Mouse (Mus musculus): Measurements from ENCODE around the gene Myo1a. TPM values are rescaled to one million over a fixed set of nuclear protein-coding genes. Genes with fewer than 3 reads are reported as not detected.

Myo1a gene
- polyA plus RNA-seq, 1 experiment: 0.35 TPM

DNA sequence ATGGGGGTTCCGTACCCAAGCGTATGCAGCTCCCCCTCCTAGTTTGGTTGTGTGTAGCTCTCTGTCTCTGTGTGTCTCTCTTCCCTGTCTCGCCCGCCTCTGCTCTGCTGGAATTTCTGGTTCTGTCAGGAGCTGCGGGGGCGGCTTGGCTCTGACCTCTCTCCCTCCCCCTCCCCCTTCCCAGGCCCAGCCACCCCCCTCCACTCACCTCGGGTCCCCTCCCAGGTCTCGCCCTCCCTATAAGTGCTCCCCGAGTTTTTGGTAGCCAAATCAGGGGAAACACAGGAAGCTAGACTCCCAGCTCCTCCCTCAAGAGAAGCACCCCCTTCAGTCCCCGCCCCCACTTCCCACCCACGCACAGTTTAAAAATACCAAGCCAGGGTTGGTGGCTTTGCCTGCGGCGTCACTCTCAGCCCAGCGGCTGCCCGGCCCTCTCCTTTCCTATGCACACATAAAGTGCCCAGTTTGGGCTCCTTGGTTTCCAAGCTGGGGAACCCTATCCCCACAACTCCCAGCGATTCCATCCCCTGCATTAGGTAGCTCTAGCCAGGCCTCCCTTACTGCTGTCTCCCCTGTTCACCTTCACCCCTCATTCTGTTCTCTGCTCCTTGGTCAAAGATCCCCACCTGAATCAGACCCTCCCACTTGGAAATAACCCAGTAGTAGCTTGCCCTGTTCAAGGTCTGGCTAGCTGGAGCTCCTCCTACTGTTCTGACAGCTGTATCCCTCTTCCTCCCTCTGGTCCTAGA, 42.9 kb upstream of the Myo1a start:
- TF ChIP-seq CEBPB (IDR thresholded peaks at IDR 0.05; ENCODE audit: insufficient read depth, poor library complexity, severe bottlenecking) (no peak), REST (IDR thresholded peaks at IDR 0.05; ENCODE audit: insufficient read depth, insufficient read length) (no peak), MYOG (IDR thresholded peaks at IDR 0.05; ENCODE audit: control insufficient read depth in 1 of 3, insufficient read depth in 1 of 3, insufficient read length in 2 of 3, low read depth in 2 of 3) (no peak), POLR2A (IDR thresholded peaks at IDR 0.05; ENCODE audit: insufficient read length, low read depth) (peak; percentile 15)
- H3K36me3 ChIP-seq (ENCODE audit: control insufficient read depth, insufficient read depth): peaks cover 20% of the 10 kb centered on the region
- no peaks in the 10 kb centered on the region for H3K27me3 ChIP-seq (ENCODE audit: control insufficient read depth, insufficient read depth, insufficient read length)

DNA sequence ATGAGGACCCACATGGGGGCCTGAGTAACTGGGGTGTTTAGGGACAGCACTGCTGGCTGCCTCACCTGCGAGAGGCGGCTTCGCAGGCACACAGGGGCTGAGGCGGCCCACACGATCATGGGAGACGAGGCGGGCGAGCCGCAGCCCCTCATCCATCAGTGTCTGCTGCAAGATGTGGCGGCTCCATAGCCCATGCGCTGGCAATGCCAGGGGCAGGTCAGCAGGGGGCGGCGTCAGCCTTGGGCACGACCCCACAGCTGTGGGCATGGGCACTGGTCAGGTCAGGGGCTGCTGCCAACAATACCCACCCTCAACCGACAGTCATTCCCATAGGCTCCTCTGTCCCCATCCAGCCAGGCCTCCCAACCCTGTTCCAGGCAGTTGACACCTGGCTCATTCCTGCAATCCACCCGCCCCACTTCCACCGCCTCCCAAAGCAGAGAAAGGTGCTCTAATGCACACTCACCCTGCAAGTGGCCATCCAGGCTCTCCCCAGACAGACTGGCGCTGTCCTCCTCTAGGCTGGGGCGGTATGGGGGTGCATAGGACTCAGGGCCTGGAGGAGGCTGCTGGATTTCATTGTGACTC, 42.2 kb upstream of the Myo1a start:
- Histone ChIP-seq H3ac (ENCODE audit: control insufficient read depth, insufficient read length) (peak overlapping the region; percentile 8), H3K4me3 (peak overlapping the region; percentile 98), H3K36me3 (ENCODE audit: control insufficient read depth, insufficient read depth) (peaks cover 20% of the 10 kb centered on the region), H3K27me3 (ENCODE audit: control insufficient read depth, insufficient read depth, insufficient read length) (no peaks in the 10 kb centered on the region), H3K79me2 (ENCODE audit: control insufficient read depth, insufficient read depth) (peaks cover 33% of the 10 kb centered on the region), H3K4me2 (ENCODE audit: low read depth) (peak overlapping the region; percentile 97)
- TF ChIP-seq MAX (IDR thresholded peaks at IDR 0.05; ENCODE audit: low read depth) (no peak), MYOD1 (IDR thresholded peaks at IDR 0.05; ENCODE audit: control insufficient read depth in 1 of 3, insufficient read length in 2 of 3, low read depth in 2 of 3) (no peak), MYOG (IDR thresholded peaks at IDR 0.05; ENCODE audit: control insufficient read depth in 1 of 3, insufficient read depth in 1 of 3, insufficient read length in 2 of 3, low read depth in 2 of 3) (peak in 1 of 3 experiments; percentile 50), USF1 (IDR thresholded peaks at IDR 0.05; ENCODE audit: low read depth) (no peak), TCF12 (IDR thresholded peaks at IDR 0.05; ENCODE audit: insufficient read depth, poor library complexity, severe bottlenecking) (no peak), REST (IDR thresholded peaks at IDR 0.05; ENCODE audit: insufficient read depth, insufficient read length) (no peak), TCF3 (IDR thresholded peaks at IDR 0.05; ENCODE audit: insufficient read length, low read depth) (no peak), CEBPB (IDR thresholded peaks at IDR 0.05; ENCODE audit: insufficient read depth, poor library complexity, severe bottlenecking) (no peak), SRF (IDR thresholded peaks at IDR 0.05; ENCODE audit: control insufficient read depth, insufficient read length, low read depth) (no peak), POLR2A (IDR thresholded peaks at IDR 0.05; ENCODE audit: insufficient read length, low read depth) (peak; percentile 11)

More for the DNA sequence above, 42.9 kb upstream of the Myo1a start:
- Histone ChIP-seq H3K4me2 (ENCODE audit: low read depth) (peak overlapping the region; percentile 97), H3ac (ENCODE audit: control insufficient read depth, insufficient read length) (peak overlapping the region; percentile 8), H3K79me2 (ENCODE audit: control insufficient read depth, insufficient read depth) (peaks cover 33% of the 10 kb centered on the region), H3K4me3 (peak overlapping the region; percentile 98)

DNA sequence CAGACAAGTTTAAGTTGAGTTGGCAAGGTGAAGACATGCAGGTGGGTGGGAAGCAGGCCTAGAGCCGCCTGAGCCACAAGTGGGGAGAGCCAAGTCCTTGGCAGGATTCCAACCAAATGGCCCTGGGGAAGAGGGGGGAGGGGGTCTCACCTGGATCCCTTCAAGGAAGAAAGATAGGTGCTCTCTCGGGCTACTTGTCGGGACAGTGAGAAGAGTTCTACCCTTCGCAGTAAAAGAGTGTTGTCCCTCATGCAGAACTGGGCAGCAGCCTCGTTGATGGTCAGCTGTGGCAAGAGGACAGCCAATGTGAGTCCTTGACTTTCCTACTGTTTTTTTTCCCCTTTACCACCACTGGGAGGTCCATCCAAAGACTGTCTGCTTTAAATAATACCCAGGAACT, 41.4 kb upstream of the Myo1a start:
- no peak overlapping the region for H3ac ChIP-seq (ENCODE audit: control insufficient read depth, insufficient read length)
- no peaks in the 10 kb centered on the region for H3K27me3 ChIP-seq (ENCODE audit: control insufficient read depth, insufficient read depth, insufficient read length)
- peak overlapping the region; percentile 98 for H3K4me3 ChIP-seq
- TF ChIP-seq MYOD1 (IDR thresholded peaks at IDR 0.05; ENCODE audit: control insufficient read depth in 1 of 3, insufficient read length in 2 of 3, low read depth in 2 of 3): no peak
- no peak for TF ChIP-seq TCF12 (IDR thresholded peaks at IDR 0.05; ENCODE audit: insufficient read depth, poor library complexity, severe bottlenecking)
- TF ChIP-seq CEBPB (IDR thresholded peaks at IDR 0.05; ENCODE audit: insufficient read depth, poor library complexity, severe bottlenecking): no peak
- no peak for TF ChIP-seq POLR2AphosphoS2 (IDR thresholded peaks at IDR 0.05; ENCODE audit: insufficient read length, low read depth)
- TF ChIP-seq SRF (IDR thresholded peaks at IDR 0.05; ENCODE audit: control insufficient read depth, insufficient read length, low read depth): no peak
- TF ChIP-seq POLR2A (IDR thresholded peaks at IDR 0.05; ENCODE audit: insufficient read length, low read depth): no peak
- TF ChIP-seq MAX (IDR thresholded peaks at IDR 0.05; ENCODE audit: low read depth): no peak
- H3K4me2 ChIP-seq (ENCODE audit: low read depth): peak overlapping the region; percentile 97
- peaks cover 33% of the 10 kb centered on the region for H3K79me2 ChIP-seq (ENCODE audit: control insufficient read depth, insufficient read depth)
- H3K36me3 ChIP-seq (ENCODE audit: control insufficient read depth, insufficient read depth): peaks cover 20% of the 10 kb centered on the region

DNA sequence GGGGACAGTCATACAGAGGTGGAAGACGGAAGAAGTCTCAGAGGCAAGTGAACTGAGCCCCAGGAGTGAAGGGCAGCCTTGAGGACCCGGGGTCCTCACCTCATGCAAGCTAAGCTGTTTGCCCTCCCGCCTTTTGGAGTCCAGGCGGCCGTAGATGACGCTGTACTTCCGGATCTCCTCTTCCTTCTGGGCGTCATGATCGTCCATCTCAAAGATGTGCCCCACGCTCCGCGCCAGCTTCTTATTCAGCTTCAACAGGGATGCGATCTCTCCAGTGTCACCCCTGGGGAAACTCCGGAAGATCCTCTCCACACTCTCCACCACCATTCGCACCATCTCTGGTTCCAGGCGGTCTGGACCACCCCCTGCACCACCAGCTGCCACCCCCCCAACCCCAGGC, 40.8 kb upstream of the Myo1a start:
- Histone ChIP-seq H3K79me2 (ENCODE audit: control insufficient read depth, insufficient read depth) (peaks cover 33% of the 10 kb centered on the region), H3K4me3 (peak overlapping the region; percentile 98), H3K36me3 (ENCODE audit: control insufficient read depth, insufficient read depth) (peaks cover 20% of the 10 kb centered on the region), H3ac (ENCODE audit: control insufficient read depth, insufficient read length) (peak overlapping the region; percentile 72), H3K27me3 (ENCODE audit: control insufficient read depth, insufficient read depth, insufficient read length) (no peaks in the 10 kb centered on the region), H3K4me2 (ENCODE audit: low read depth) (peak overlapping the region; percentile 97)
- TF ChIP-seq POLR2A (IDR thresholded peaks at IDR 0.05; ENCODE audit: insufficient read length, low read depth) (no peak), MYOG (IDR thresholded peaks at IDR 0.05; ENCODE audit: control insufficient read depth in 1 of 3, insufficient read depth in 1 of 3, insufficient read length in 2 of 3, low read depth in 2 of 3) (no peak), SRF (IDR thresholded peaks at IDR 0.05; ENCODE audit: control insufficient read depth, insufficient read length, low read depth) (no peak), POLR2AphosphoS2 (IDR thresholded peaks at IDR 0.05; ENCODE audit: insufficient read length, low read depth) (no peak), REST (IDR thresholded peaks at IDR 0.05; ENCODE audit: insufficient read depth, insufficient read length) (no peak), USF1 (IDR thresholded peaks at IDR 0.05; ENCODE audit: low read depth) (no peak), TCF3 (IDR thresholded peaks at IDR 0.05; ENCODE audit: insufficient read length, low read depth) (no peak), E2F4 (IDR thresholded peaks at IDR 0.05; ENCODE audit: insufficient read depth) (no peak), CEBPB (IDR thresholded peaks at IDR 0.05; ENCODE audit: insufficient read depth, poor library complexity, severe bottlenecking) (no peak), MYOD1 (IDR thresholded peaks at IDR 0.05; ENCODE audit: control insufficient read depth in 1 of 3, insufficient read length in 2 of 3, low read depth in 2 of 3) (no peak)

DNA sequence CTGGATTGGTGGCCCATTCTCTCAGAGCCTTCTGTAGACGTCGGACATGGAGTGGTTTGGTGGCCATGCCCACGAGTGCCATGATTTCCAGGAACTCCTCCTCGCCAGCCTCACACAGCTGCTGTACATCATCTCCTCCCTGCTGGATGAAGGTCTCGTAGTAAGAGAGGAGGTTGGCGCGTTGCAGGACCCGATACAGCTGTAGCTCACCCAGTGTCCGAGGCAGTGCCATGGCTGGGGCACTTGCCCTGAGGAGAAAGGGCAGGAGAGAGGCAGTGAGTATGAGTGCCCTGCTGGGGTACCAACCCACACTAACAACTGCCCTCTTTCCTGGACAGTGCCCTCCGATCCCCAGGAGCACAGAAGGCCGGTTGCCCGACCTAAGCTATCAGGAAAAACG, 40.1 kb upstream of the Myo1a start:
- TF ChIP-seq E2F4 (IDR thresholded peaks at IDR 0.05; ENCODE audit: insufficient read depth) (no peak), POLR2AphosphoS2 (IDR thresholded peaks at IDR 0.05; ENCODE audit: insufficient read length, low read depth) (peak; percentile 45), POLR2A (IDR thresholded peaks at IDR 0.05; ENCODE audit: insufficient read length, low read depth) (peak; percentile 23), SRF (IDR thresholded peaks at IDR 0.05; ENCODE audit: control insufficient read depth, insufficient read length, low read depth) (no peak), MYOD1 (IDR thresholded peaks at IDR 0.05; ENCODE audit: control insufficient read depth in 1 of 3, insufficient read length in 2 of 3, low read depth in 2 of 3) (peak in 2 of 3 experiments; percentile 30 to 63)
- Histone ChIP-seq H3K4me2 (ENCODE audit: low read depth) (peak overlapping the region; percentile 97), H3K4me3 (peak overlapping the region; percentile 98), H3K36me3 (ENCODE audit: control insufficient read depth, insufficient read depth) (peaks cover 20% of the 10 kb centered on the region), H3ac (ENCODE audit: control insufficient read depth, insufficient read length) (peak overlapping the region; percentile 72), H3K27me3 (ENCODE audit: control insufficient read depth, insufficient read depth, insufficient read length) (no peaks in the 10 kb centered on the region), H3K79me2 (ENCODE audit: control insufficient read depth, insufficient read depth) (peaks cover 33% of the 10 kb centered on the region)
